Mouse (Mus musculus): ENCODE results near the gene Naa40. TPM values are rescaled to one million over a fixed set of nuclear protein-coding genes. Genes with fewer than 3 reads are reported as not detected.

The Naa40 gene
- 10 to 100 TPM in 1 of 2 experiments, 1 to 10 TPM in 1; 7.8 to 11.3 TPM for total RNA-seq (2021)
- long read RNA-seq, experiment 1, partial matches to known transcripts, result 0 of 3 reads
- long read RNA-seq, experiment 1, other reads (novel, unspliced or antisense), result 0 of 3 reads
- long read RNA-seq, experiment 2, transcript Naa40-201 (8 exons, 3,231 nt), result major isoform, 6 of 9 reads
- long read RNA-seq, experiment 2, partial matches to known transcripts, result 3 of 9 reads
- long read RNA-seq, experiment 2, other reads (novel, unspliced or antisense), result 0 of 9 reads

- intact Hi-C loops (cut with DNase I), result no loop called here
- DNase-seq, result peak; percentile 82 to 89
These were observed at the start of gene Naa40 for GRCm38 (mm10) chr19:7240782-7241690. Gene Naa40, minus strand, starts transcription at chr19:7241183.

GRCm38 (mm10) chr19:7289767-7290166, 48.8 kb upstream of the Naa40 start:
- no peak for DNase-seq
- intact Hi-C loops (cut with DNase I), result no loop called here

GRCm38 (mm10) chr19:7288288-7288687, 47.3 kb upstream of the Naa40 start:
- intact Hi-C loops (cut with DNase I), result no loop called here
- no peak for DNase-seq

- DNase-seq, result no peak
- intact Hi-C loops (cut with DNase I), result no loop called here
These were observed 45.8 kb upstream of the Naa40 start for GRCm38 (mm10) chr19:7286563-7287315.

- intact Hi-C loops (cut with DNase I), result loop anchor here (5.0 kb wide), 1 partner anchor 62 kb away; the partner anchor contains the start of gene Mark2
- no peak for DNase-seq
These were observed 39.8 kb upstream of the Naa40 start for GRCm38 (mm10) chr19:7280557-7281330.

- intact Hi-C loops (cut with DNase I), result no loop called here
- DNase-seq, result peak in 1 of 2 experiments; percentile 42
These were observed 38.1 kb upstream of the Naa40 start for GRCm38 (mm10) chr19:7279114-7279513.

GRCm38 (mm10) chr19:7278200-7278906, 37.4 kb upstream of the Naa40 start:
- intact Hi-C loops (cut with DNase I), result no loop called here

GRCm38 (mm10) chr19:7276796-7277195, 35.8 kb upstream of the Naa40 start:
- DNase-seq, result no peak
- intact Hi-C loops (cut with DNase I), result no loop called here

More at GRCm38 (mm10) chr19:7278200-7278906, 37.4 kb upstream of the Naa40 start:
- DNase-seq, result no peak

GRCm38 (mm10) chr19:7276053-7276659, 35.2 kb upstream of the Naa40 start:
- intact Hi-C loops (cut with DNase I), result no loop called here
- no peak for DNase-seq

GRCm38 (mm10) chr19:7275131-7275789, 34.3 kb upstream of the Naa40 start:
- DNase-seq, result no peak
- intact Hi-C loops (cut with DNase I), result no loop called here

GRCm38 (mm10) chr19:7274326-7274990, 33.5 kb upstream of the Naa40 start:
- DNase-seq, result no peak
- intact Hi-C loops (cut with DNase I), result no loop called here

GRCm38 (mm10) chr19:7273486-7273885, 32.5 kb upstream of the Naa40 start:
- intact Hi-C loops (cut with DNase I), result no loop called here
- no peak for DNase-seq

- intact Hi-C loops (cut with DNase I), result no loop called here
- DNase-seq, result no peak
These were observed 28.5 kb upstream of the Naa40 start for GRCm38 (mm10) chr19:7269290-7270044.

- peak; percentile 63 to 71 for DNase-seq
- intact Hi-C loops (cut with DNase I), result no loop called here
These were observed 27.7 kb upstream of the Naa40 start for GRCm38 (mm10) chr19:7268722-7269090.

GRCm38 (mm10) chr19:7267781-7268721, 27.1 kb upstream of the Naa40 start:
- DNase-seq, result peak; percentile 77 to 80
- intact Hi-C loops (cut with DNase I), result no loop called here

- peak; percentile 46 to 51 for DNase-seq
- intact Hi-C loops (cut with DNase I), result no loop called here
These were observed 26.2 kb upstream of the Naa40 start, which contains the start of gene Rcor2 for GRCm38 (mm10) chr19:7267091-7267741. Gene Rcor2, plus strand, starts transcription at chr19:7267325.

Measured in gastrocnemius, postnatal 36 days (tissue).